In the genomic region with DNA sequence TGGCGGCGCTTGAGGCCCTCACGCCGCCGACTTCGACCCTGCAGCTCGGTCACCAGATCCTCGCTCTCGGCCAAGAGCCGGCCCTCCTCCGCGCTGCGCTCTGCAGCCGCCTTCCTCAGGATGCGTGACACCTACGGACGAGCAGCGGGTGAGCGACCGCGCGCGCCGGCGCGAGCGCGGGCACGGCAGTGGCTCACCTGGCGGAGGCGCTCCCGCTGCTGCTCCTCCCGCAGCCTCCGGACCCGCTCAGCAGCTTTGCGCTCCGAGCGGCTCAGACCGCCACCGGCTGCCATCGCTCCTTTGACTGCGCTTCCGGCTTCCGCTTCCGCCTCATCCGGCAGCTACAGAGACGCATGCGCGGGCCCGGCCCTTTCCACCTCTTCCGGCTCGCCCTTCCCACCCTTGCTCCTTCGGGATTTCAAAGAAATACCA, we compare ENCODE assay signal across 7 mouse cellular contexts. TPM values are rescaled to one million over a fixed set of nuclear protein-coding genes. Genes with fewer than 3 reads are reported as not detected.
A peak's percentile ranks its signal among the peaks of the same experiment; 100 is the strongest.
DNase-seq lines count a peak whose midpoint lies in the region; ATAC-seq lines count a peak whose summit lies in the region.

No protein-coding gene starts in this region.

- peaks cover 15% of the 10 kb centered on the region for H3K4me1 ChIP-seq in intestine, embryonic 16.5 days (ENCODE audit: control insufficient read depth, insufficient read depth, low read length)
- peaks cover 9% of the 10 kb centered on the region for H3K4me1 ChIP-seq in midbrain, embryonic 11.5 days (ENCODE audit: control insufficient read depth, insufficient read depth, low read length)

- peak overlapping the region; percentile 92 for H3K4me2 ChIP-seq in intestine, embryonic 16.5 days (ENCODE audit: low read depth, low read length)
- H3K4me2 ChIP-seq in midbrain, embryonic 11.5 days: peak overlapping the region; percentile 97

- peak overlapping the region; percentile 95 for H3K4me3 ChIP-seq in intestine, embryonic 16.5 days (ENCODE audit: low read length)
- peak overlapping the region; percentile 99 for H3K4me3 ChIP-seq in midbrain, embryonic 11.5 days (ENCODE audit: low read depth, low read length)

- peaks cover 20% of the 10 kb centered on the region for H3K36me3 ChIP-seq in intestine, embryonic 16.5 days (ENCODE audit: control insufficient read depth, insufficient read depth, low read length)
- peaks cover 19% of the 10 kb centered on the region for H3K36me3 ChIP-seq in midbrain, embryonic 11.5 days (ENCODE audit: control insufficient read depth, insufficient read depth, low read length)

- peak; percentile 85 for ATAC-seq in intestine, embryonic 16.5 days
- peak; percentile 83 for ATAC-seq in midbrain, embryonic 11.5 days (ENCODE audit: low FRiP score)

- peak overlapping the region; percentile 85 for H3K9ac ChIP-seq in intestine, embryonic 16.5 days (ENCODE audit: low read depth, low read length)
- peak overlapping the region; percentile 80 for H3K9ac ChIP-seq in midbrain, embryonic 11.5 days (ENCODE audit: low read length)

- intact Hi-C loops in gastrocnemius, postnatal 36 days (cut with DNase I): loop anchor here (1.0 kb wide), 1 partner anchor 88 kb away; no protein-coding TSS in a partner anchor
- intact Hi-C loops in left cerebral cortex, postnatal 4 days (cut with DNase I): loop anchor here (10.0 kb wide), 1 partner anchor 90 kb away; a partner anchor contains a TSS

- H3K9me3 ChIP-seq in intestine, embryonic 16.5 days (ENCODE audit: control insufficient read depth, low read length): no peaks in the 10 kb centered on the region
- no peaks in the 10 kb centered on the region for H3K9me3 ChIP-seq in midbrain, embryonic 11.5 days (ENCODE audit: control insufficient read depth, low read length)

- WGBS in intestine, embryonic 16.5 days: under 1% methylated on average over 53 of the region's 53 CpGs
- under 1% methylated on average over 51 of the region's 53 CpGs for WGBS in midbrain, embryonic 11.5 days

- no peaks in the 10 kb centered on the region for H3K27me3 ChIP-seq in intestine, embryonic 16.5 days (replicated peaks; ENCODE audit: control insufficient read depth, insufficient read depth, low read length)
- H3K27me3 ChIP-seq in midbrain, embryonic 11.5 days (ENCODE audit: control insufficient read depth, insufficient read depth, low read length): no peaks in the 10 kb centered on the region

- peak overlapping the region; percentile 89 for H3K27ac ChIP-seq in intestine, embryonic 16.5 days (ENCODE audit: low read length)
- peak overlapping the region; percentile 57 for H3K27ac ChIP-seq in midbrain, embryonic 11.5 days (ENCODE audit: low read depth, low read length)

- peak; percentile 92 for DNase-seq in adrenal gland, postnatal 10 days
- peak; percentile 71 for DNase-seq in embryo, embryonic 11.5 days (ENCODE audit: low read depth, low spot score)
- DNase-seq in gastrocnemius, postnatal 36 days: peak; percentile 73 to 80
- peak; percentile 87 for DNase-seq in left cerebral cortex, postnatal 4 days
- DNase-seq in midbrain, embryonic 11.5 days (ENCODE audit: low spot score, missing footprints): peak; percentile 97
- DNase-seq in spleen, adult 18-20 months: peak; percentile 76 to 82

RNA-seq across cellular contexts. Expression of a gene that starts 0.3 kb away (rescaled TPM):
- total RNA-seq in adrenal gland, postnatal 10 days (2021): 10 to 100 TPM; 33.2 to 40.3 TPM
- total RNA-seq in gastrocnemius, postnatal 36 days (2021): 1 to 10 TPM; 4.5 TPM
- 47.7 and 52.9 TPM in 2 replicates for polyA plus RNA-seq in intestine, embryonic 16.5 days (2015; fragmentation: Nextera tagmentation; extraction: Ambion mirVana)
- total RNA-seq in left cerebral cortex, postnatal 4 days (2021): 10 to 100 TPM; 37.5 to 38.0 TPM
- 29.5 and 33.2 TPM in 2 replicates for polyA plus RNA-seq in midbrain, embryonic 11.5 days (2014; fragmentation: Nextera tagmentation; extraction: Ambion mirVana)

RNA-seq across cellular contexts. Expression of a gene that starts 7.0 kb away (rescaled TPM):
- total RNA-seq in adrenal gland, postnatal 10 days (2021): 100 to 1,000 TPM; 144 to 150 TPM
- 10 to 100 TPM; 26.7 to 33.5 TPM for total RNA-seq in gastrocnemius, postnatal 36 days (2021)
- 393 and 441 TPM in 2 replicates for polyA plus RNA-seq in intestine, embryonic 16.5 days (2015; fragmentation: Nextera tagmentation; extraction: Ambion mirVana)
- total RNA-seq in left cerebral cortex, postnatal 4 days (2021): 100 to 1,000 TPM; 144 to 168 TPM
- 89.4 and 101 TPM in 2 replicates for polyA plus RNA-seq in midbrain, embryonic 11.5 days (2014; fragmentation: Nextera tagmentation; extraction: Ambion mirVana)

RNA-seq across cellular contexts. Expression of a gene that starts 8.7 kb away (rescaled TPM):
- 10 to 100 TPM; 41.1 to 46.5 TPM for total RNA-seq in adrenal gland, postnatal 10 days (2021)
- 10 to 100 TPM; 48.3 to 53.7 TPM for total RNA-seq in gastrocnemius, postnatal 36 days (2021)
- 16.3 and 16.9 TPM in 2 replicates for polyA plus RNA-seq in intestine, embryonic 16.5 days (2015; fragmentation: Nextera tagmentation; extraction: Ambion mirVana)
- total RNA-seq in left cerebral cortex, postnatal 4 days (2021): 10 to 100 TPM; 83.3 to 85.8 TPM
- 18.0 and 19.7 TPM in 2 replicates for polyA plus RNA-seq in midbrain, embryonic 11.5 days (2014; fragmentation: Nextera tagmentation; extraction: Ambion mirVana)

RNA-seq across cellular contexts. Expression of a gene that starts 16.4 kb away (rescaled TPM):
- 1 to 10 TPM; 1.0 to 1.3 TPM for total RNA-seq in adrenal gland, postnatal 10 days (2021)
- total RNA-seq in gastrocnemius, postnatal 36 days (2021): not detected
- 2.7 and 3.8 TPM in 2 replicates for polyA plus RNA-seq in intestine, embryonic 16.5 days (2015; fragmentation: Nextera tagmentation; extraction: Ambion mirVana)
- 1 to 10 TPM in 1 of 2 experiments, not detected in 1; 1.4 TPM for total RNA-seq in left cerebral cortex, postnatal 4 days (2021)
- 0.38 TPM in 1 of 2 replicates, not detected in the other for polyA plus RNA-seq in midbrain, embryonic 11.5 days (2014; fragmentation: Nextera tagmentation; extraction: Ambion mirVana)

RNA-seq across cellular contexts. Expression of a gene that starts 18.9 kb away (rescaled TPM):
- total RNA-seq in adrenal gland, postnatal 10 days (2021): 1 to 10 TPM; 5.1 to 5.2 TPM
- 1 to 10 TPM; 3.2 to 5.8 TPM for total RNA-seq in gastrocnemius, postnatal 36 days (2021)
- polyA plus RNA-seq in intestine, embryonic 16.5 days (2015; fragmentation: Nextera tagmentation; extraction: Ambion mirVana): 24.8 and 26.6 TPM in 2 replicates
- total RNA-seq in left cerebral cortex, postnatal 4 days (2021): 1 to 10 TPM; 6.1 to 8.3 TPM
- polyA plus RNA-seq in midbrain, embryonic 11.5 days (2014; fragmentation: Nextera tagmentation; extraction: Ambion mirVana): 32.4 and 32.8 TPM in 2 replicates

Comparison
In these comparisons a context has a peak if more than half of its experiments do, and no peak if none do; other contexts are left out.
1. Peak in every context shown above with its lines: DNase-seq, ATAC-seq, H3K4me3 ChIP-seq and H3K27ac ChIP-seq.
2. RNA of a gene that starts 0.3 kb away (total RNA-seq): 33.2 to 40.3 TPM in adrenal gland, postnatal 10 days and 37.5 to 38.0 TPM in left cerebral cortex, postnatal 4 days; 4.5 TPM in gastrocnemius, postnatal 36 days; every median in the first group is over 4 times any median in the second.
3. RNA of a gene that starts 7.0 kb away (total RNA-seq): 144 to 168 TPM in left cerebral cortex, postnatal 4 days and 144 to 150 TPM in adrenal gland, postnatal 10 days; 26.7 to 33.5 TPM in gastrocnemius, postnatal 36 days; every median in the first group is over 4 times any median in the second.